Mouse (Mus musculus) mouse trophoblast stem cell (cell line): ENCODE data around the gene Nudt17.
"Not testable (repeated sequence)": the region's sequence is repeated elsewhere in the genome, so short reads cannot be mapped to it uniquely, and the experiment has no call there.

ENCODE experiments used
- in situ Hi-C, 2 experiments: fragments of 300-500 bp; cut with MseI, MboI; formaldehyde crosslinking; loops; 2 replicates in 1 of 2; 3 replicates in 1 of 2; pipeline ENCODE4 v1.15.1; 2025

The Nudt17 gene

GRCm38 (mm10) chr3:96707903-96708683, at the start of gene Nudt17:
Nudt17 (minus strand) TSS chr3:96708562.
- in situ Hi-C loops: no loop called here

DNA sequence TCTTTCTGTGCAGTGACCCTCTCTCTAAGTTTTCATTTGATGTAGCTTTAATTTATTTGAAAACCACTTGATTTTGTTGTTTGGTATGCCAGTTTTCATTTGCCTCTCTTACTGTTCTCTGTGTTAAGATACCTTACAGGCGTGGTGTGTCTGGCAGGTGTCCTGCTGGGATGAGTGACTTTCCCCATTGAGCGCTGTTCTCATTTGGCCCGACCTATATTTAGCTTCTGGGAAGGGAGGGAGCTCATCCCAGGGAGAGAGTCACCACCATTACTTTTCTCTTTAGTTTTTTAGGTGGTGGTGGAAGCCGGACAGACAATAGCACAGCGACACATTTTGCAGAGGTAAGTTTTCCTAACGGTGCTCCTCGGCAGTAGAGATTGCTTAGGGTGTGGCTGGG, 49.3 kb upstream of the Nudt17 start:
- in situ Hi-C loops: no loop called here

- in situ Hi-C loops: no loop called here
Measured at GRCm38 (mm10) chr3:96755935-96756334, 47.6 kb upstream of the Nudt17 start.

- in situ Hi-C loops: no loop called here
Measured at GRCm38 (mm10) chr3:96746829-96747228, 38.5 kb upstream of the Nudt17 start.

- in situ Hi-C loops: no loop called here
Measured at GRCm38 (mm10) chr3:96744348-96744747, 36.0 kb upstream of the Nudt17 start.

DNA sequence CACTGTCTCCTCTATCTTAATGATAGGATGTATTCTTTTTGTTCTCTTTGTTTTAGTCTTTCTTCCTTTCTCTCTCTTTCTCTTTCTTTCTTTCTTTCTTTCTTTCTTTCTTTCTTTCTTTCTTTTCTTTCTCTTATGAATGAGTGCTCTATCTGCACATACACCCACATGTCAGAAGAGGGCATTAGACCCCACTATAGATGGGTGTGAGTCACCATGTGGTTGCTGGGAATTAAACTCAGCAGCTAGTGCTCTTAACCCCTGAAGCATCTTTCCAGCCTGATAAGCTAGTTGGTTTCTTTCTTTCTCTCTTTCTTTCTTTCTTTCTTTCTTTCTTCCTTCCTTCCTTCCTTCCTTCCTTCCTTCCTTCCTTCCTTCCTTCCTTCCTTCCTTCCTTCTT, 31.9 kb upstream of the Nudt17 start:
- in situ Hi-C loops: not testable (repeated sequence)

GRCm38 (mm10) chr3:96737995-96738394, 29.6 kb upstream of the Nudt17 start:
- in situ Hi-C loops: no loop called here

DNA sequence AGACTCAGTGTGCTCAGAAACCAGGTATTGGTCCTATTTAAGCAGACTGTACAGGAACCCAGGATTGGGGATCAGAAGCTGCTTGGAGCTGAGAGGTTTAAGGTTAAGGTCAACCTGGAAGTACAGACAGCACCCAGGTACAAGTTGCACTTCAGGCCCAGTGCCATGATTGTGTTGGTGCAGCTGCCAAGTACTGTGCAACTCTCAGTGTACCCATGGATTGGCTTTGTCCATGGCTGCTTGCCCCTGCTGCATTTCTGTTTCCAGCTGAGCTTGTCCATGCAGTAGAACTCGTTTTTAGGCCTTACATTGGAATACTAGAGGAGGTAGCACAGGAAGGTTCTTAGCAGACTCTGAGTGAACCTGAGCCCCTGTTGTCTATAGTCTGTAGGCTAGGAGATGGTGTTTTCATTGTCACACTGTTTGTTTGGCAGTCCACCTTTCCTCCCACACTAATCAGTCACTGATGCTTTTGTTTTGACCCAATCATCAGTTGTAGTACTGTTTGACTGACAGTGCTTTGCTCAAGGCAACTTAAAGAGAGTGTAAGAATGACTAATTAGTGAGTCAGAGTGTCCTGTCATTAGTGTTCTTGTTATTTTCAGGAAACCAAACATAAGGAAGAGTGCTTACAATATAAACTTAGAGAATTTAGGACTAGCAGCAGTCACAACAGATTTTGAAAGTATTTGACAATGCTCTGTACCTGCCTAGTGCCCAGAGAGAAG, 28.8 kb upstream of the Nudt17 start:
- in situ Hi-C loops: no loop called here

DNA sequence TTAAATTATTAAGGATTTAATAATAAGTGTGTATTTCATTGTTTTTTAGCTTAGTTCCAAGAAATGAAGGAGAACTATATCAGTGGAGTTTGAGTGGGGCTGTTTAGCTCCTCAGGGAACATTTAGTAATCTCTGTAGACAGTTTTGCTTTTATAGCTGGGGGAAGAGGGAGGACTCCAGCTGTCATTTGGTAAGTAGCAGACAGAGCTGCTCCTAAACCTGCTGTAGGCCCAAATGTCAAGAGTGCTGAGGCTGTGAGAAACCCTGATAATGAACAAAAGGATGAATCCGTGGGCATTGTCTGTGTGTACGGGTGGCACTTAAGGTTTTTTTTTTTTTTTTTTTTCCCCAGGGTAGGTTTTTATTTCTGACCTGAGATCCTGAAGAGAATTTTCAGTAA, 26.8 kb upstream of the Nudt17 start:
- in situ Hi-C loops: no loop called here

- in situ Hi-C loops: no loop called here
Measured at GRCm38 (mm10) chr3:96733984-96734383, 25.6 kb upstream of the Nudt17 start.

- in situ Hi-C loops: no loop called here
Measured at GRCm38 (mm10) chr3:96730785-96731184, 22.4 kb upstream of the Nudt17 start.

- in situ Hi-C loops: no loop called here
Measured at GRCm38 (mm10) chr3:96729403-96729784, 21.0 kb upstream of the Nudt17 start.

GRCm38 (mm10) chr3:96728634-96729402, 20.5 kb upstream of the Nudt17 start:
- in situ Hi-C loops: no loop called here

DNA sequence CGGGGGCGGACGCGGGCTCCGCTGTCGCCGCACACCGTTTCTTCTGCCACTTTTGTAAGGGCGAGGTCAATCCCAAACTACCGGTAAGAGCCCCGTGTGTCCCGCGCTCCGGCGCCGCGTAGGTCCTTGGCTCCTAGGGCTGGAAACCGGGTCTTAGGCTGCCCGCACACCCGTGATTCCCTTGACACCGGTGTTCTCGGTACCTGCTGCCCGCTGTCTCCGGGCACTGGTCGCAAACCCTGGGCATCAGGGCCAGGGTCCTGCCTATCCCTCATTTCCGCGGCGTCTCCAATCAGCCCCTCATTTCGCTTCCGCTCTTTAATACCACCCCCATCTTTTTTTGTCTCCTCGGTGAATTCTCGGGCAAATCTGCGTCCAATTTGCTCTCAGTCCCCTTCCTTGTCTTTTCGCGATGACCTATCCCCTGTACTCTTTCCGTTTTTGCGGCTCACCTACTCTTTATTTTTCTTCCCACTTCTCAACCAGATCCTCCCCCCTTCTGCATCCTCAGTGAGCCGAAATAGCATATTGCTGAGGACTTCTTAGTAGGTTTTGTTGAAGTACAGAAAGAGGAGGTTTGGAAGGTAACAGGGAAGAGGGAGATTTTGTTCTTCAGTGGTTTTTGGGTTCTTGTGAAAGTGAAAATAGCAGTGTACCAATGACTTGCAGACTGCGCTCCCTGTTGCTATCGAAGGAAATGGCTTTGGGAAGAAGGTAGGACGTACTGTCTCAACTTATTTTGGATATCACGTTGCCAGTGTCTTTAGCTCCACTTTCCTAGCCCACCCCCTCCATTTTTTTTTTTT, 19.7 kb upstream of the Nudt17 start:
- in situ Hi-C loops: no loop called here

- in situ Hi-C loops: no loop called here
Measured at GRCm38 (mm10) chr3:96727343-96727827, 19.0 kb upstream of the Nudt17 start, which contains the start of the genes Polr3c and Rnf115. Polr3c (minus strand) TSS chr3:96727628. Rnf115 (plus strand) TSS chr3:96727664.

DNA sequence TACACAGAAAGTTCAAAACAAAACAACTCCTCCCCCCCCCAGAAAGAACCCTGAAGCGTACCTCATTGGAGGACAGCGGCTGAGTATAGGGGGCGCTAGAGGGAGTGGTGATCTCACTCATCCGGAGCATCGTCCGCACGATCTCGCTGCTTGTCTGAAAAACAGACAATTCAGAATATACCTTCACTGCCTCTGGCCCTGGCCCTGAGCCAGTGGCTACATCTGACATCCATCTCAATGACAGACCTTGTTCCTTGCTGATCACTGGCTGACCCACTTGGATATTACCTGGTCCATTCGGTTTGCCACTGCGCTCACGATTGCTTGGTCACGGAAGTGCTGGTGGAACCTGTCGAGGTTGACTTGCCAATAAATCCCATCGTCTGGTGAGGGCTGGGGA, 10.8 kb upstream of the Nudt17 start:
- in situ Hi-C loops: no loop called here

- in situ Hi-C loops: no loop called here
Measured at GRCm38 (mm10) chr3:96715854-96716253, 7.5 kb upstream of the Nudt17 start.

DNA sequence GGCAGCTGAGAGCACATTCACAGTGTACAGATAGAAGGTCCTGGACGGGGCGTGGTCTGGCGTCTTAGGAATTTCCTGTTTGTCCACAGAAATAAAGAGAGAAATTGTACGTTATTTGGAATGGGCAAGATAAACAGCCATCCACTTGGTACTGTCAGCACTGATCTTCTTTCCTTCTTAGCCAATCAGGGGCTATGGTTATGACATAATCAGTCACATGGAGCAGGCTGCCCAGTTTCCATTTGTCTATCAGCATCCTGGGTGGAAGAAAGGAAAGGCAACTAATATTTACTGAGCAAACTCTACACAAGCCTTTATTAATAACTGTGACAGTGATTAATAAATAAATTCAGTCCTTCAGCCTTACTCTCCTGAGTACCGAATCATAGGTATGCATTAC, 5.9 kb upstream of the Nudt17 start:
- in situ Hi-C loops: no loop called here

GRCm38 (mm10) chr3:96708684-96709064, 312 bp upstream of the Nudt17 start:
- in situ Hi-C loops: no loop called here

GRCm38 (mm10) chr3:96706984-96707383, 1.4 kb downstream of the Nudt17 start:
- in situ Hi-C loops: no loop called here

GRCm38 (mm10) chr3:96706217-96706616, 2.1 kb downstream of the Nudt17 start:
- in situ Hi-C loops: no loop called here
